21 mouse cellular contexts compared by ENCODE assay signal in the genomic region with DNA sequence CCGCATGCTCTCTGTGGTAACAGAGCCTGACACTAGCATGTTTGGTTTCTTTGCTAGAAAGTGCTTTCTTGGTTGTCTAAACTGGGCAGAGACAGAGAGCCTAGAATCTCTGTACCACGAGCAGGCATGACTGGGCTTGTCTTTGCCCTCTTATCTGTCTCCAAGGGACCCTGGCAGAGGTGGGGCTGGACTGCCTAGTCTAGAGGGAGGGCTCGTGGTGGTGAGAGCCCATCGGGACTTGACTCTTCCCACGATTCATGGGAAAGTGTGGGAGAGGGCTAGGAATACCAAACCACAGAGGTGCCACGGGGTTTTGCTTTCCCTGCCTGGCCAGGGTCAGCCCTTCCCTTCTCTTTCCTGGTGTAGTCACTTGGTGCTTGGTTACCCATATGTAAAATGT.
DNase-seq lines count a peak whose midpoint lies in the region; ATAC-seq and TF ChIP-seq lines count a peak whose summit lies in the region.
"Had no signal": no experiment of that assay in that cellular context is flagged by ENCODE, and none has a peak within 500 bp of the region (broad histone marks: within the 10 kb centered on the region; RNA-seq: fewer than 3 reads in every experiment).

No protein-coding gene starts in this region.

- no peak for TF ChIP-seq EP300 in CH12.LX (IDR thresholded peaks at IDR 0.05; ENCODE audit: low read length)

- H3K4me3 ChIP-seq in heart, embryonic 10.5 days, result no peak overlapping the region
- no peak overlapping the region for H3K4me3 ChIP-seq in kidney, postnatal 0 days (replicated peaks; ENCODE audit: low read depth, low read length)
- H3K4me3 ChIP-seq in CH12.LX (replicated peaks in 1 of 3; ENCODE audit: low read depth in 2 of 3, low read length in 2 of 3, poor library complexity in 1 of 3), result no peak overlapping the region
- H3K4me3 ChIP-seq: embryonic facial prominence, embryonic 12.5 days; forebrain, embryonic 12.5 days; heart, adult 2 months; heart, embryonic 13.5 days; hindbrain, embryonic 13.5 days had no signal

- peak overlapping the region; percentile 4; the same call in 1 of the 2 replicates for H3K27ac ChIP-seq in heart, embryonic 10.5 days
- no peak overlapping the region for H3K27ac ChIP-seq in kidney, postnatal 0 days
- peak overlapping the region; percentile 28; the same call in 1 of the 2 replicates for H3K27ac ChIP-seq in CH12.LX (ENCODE audit: insufficient read depth, low read depth)
- H3K27ac ChIP-seq: embryonic facial prominence, embryonic 12.5 days; forebrain, embryonic 12.5 days; heart, adult 2 months; heart, embryonic 13.5 days; hindbrain, embryonic 13.5 days; hindbrain, postnatal 0 days had no signal

- no peak for DNase-seq in heart, embryonic 10.5 days (ENCODE audit: low spot score)
- DNase-seq in heart, postnatal 25 days (ENCODE audit: low spot score), result no peak
- peak; percentile 20 for DNase-seq in kidney, postnatal 0 days (ENCODE audit: low spot score)
- DNase-seq in kidney, adult 18-20 months, result no peak
- no peak for DNase-seq in CH12.LX (ENCODE audit: extremely low read depth)
- DNase-seq: adrenal gland, adult 2 months; adrenal gland, postnatal 25 days; cerebellum, adult 11 months; cerebellum, adult 8-10 months; cerebellum, postnatal 14 days; embryo, embryonic 11 days; gastrocnemius, postnatal 10 days; heart, adult 2 months; heart, postnatal 4 days had no signal

- H3K4me2 ChIP-seq in kidney, postnatal 0 days (ENCODE audit: low read length), result no peak overlapping the region
- H3K4me2 ChIP-seq in CH12.LX (ENCODE audit: insufficient read depth, low read depth, poor library complexity, severe bottlenecking), result peak overlapping the region; percentile 7; the same call in 1 of the 2 replicates
- H3K4me2 ChIP-seq: embryonic facial prominence, embryonic 12.5 days; forebrain, embryonic 12.5 days; heart, embryonic 13.5 days; hindbrain, embryonic 13.5 days had no signal

- H3K27me3 ChIP-seq in heart, embryonic 10.5 days (ENCODE audit: insufficient read depth, poor library complexity, severe bottlenecking), result peaks cover 12% of the 10 kb centered on the region; the same call in 1 of the 2 replicates
- no peaks in the 10 kb centered on the region for H3K27me3 ChIP-seq in kidney, postnatal 0 days (ENCODE audit: insufficient read depth, low read length)
- H3K27me3 ChIP-seq in CH12.LX (replicated peaks), result peaks cover 19% of the 10 kb centered on the region
- H3K27me3 ChIP-seq: embryonic facial prominence, embryonic 12.5 days; forebrain, embryonic 12.5 days; hindbrain, embryonic 13.5 days had no signal

- no peak for TF ChIP-seq POLR2A in CH12.LX (IDR thresholded peaks at IDR 0.05; ENCODE audit: low read depth, low read length)

- intact Hi-C loops in heart, postnatal 25 days (cut with DNase I), result no loop called here

- TF ChIP-seq CTCF in kidney, postnatal 0 days (IDR thresholded peaks at IDR 0.05; ENCODE audit: low read depth), result no peak
- TF ChIP-seq CTCF in CH12.LX (conservative IDR thresholded peaks at IDR 0.05 in 1 of 2, IDR thresholded peaks at IDR 0.05 in 1 of 2; ENCODE audit: low read depth in 2 of 2, low read length in 2 of 2), result no peak

- H3K9me3 ChIP-seq in heart, embryonic 10.5 days, result no peaks in the 10 kb centered on the region
- H3K9me3 ChIP-seq in kidney, postnatal 0 days (replicated peaks; ENCODE audit: low read length), result no peaks in the 10 kb centered on the region
- H3K9me3 ChIP-seq in CH12.LX (replicated peaks; ENCODE audit: low read length), result no peaks in the 10 kb centered on the region
- H3K9me3 ChIP-seq: embryonic facial prominence, embryonic 12.5 days; forebrain, embryonic 12.5 days; heart, embryonic 13.5 days; hindbrain, embryonic 13.5 days had no signal

- H3K9ac ChIP-seq in kidney, postnatal 0 days (ENCODE audit: low read depth, low read length), result no peak overlapping the region
- H3K9ac ChIP-seq in CH12.LX (ENCODE audit: insufficient read depth, low read depth), result no peak overlapping the region
- H3K9ac ChIP-seq: embryonic facial prominence, embryonic 12.5 days; forebrain, embryonic 12.5 days; heart, embryonic 13.5 days; hindbrain, embryonic 13.5 days had no signal

- WGBS in heart, embryonic 10.5 days, result 50% methylated on average over 6 of the region's 6 CpGs
- WGBS in kidney, postnatal 0 days, result 36% methylated on average over 6 of the region's 6 CpGs

- H3K4me1 ChIP-seq in heart, embryonic 10.5 days, result peaks cover 7% of the 10 kb centered on the region; the same call in 1 of the 2 replicates
- H3K4me1 ChIP-seq in kidney, postnatal 0 days (replicated peaks; ENCODE audit: insufficient read depth, low read length), result no peaks in the 10 kb centered on the region
- peaks cover 0 to 8% of the 10 kb centered on the region in 2 experiments; a peak in 2 of 4 replicates for H3K4me1 ChIP-seq in CH12.LX (ENCODE audit: control insufficient read depth in 1 of 2, insufficient read depth in 2 of 2)
- H3K4me1 ChIP-seq: embryonic facial prominence, embryonic 12.5 days; forebrain, embryonic 12.5 days; heart, embryonic 13.5 days; hindbrain, embryonic 13.5 days had no signal

- dilution Hi-C loops in CH12.LX (cut with MboI; ENCODE audit: extremely low pct_ligation_motif_present, extremely low pct_unique_long_range_greater_than_20kb, low sequenced_read_pairs), result no loop called here

- no peaks in the 10 kb centered on the region for H3K36me3 ChIP-seq in heart, embryonic 10.5 days
- H3K36me3 ChIP-seq in kidney, postnatal 0 days (ENCODE audit: insufficient read depth, low read length), result no peaks in the 10 kb centered on the region
- H3K36me3 ChIP-seq in CH12.LX (replicated peaks in 1 of 2; ENCODE audit: control insufficient read depth in 1 of 2, insufficient read depth in 1 of 2, low read length in 1 of 2), result no peaks in the 10 kb centered on the region
- H3K36me3 ChIP-seq: embryonic facial prominence, embryonic 12.5 days; forebrain, embryonic 12.5 days; heart, embryonic 13.5 days; hindbrain, embryonic 13.5 days had no signal

- no peak for TF ChIP-seq RAD21 in CH12.LX (IDR thresholded peaks at IDR 0.05; ENCODE audit: low read depth, low read length)

- H3K79me2 ChIP-seq in CH12.LX (replicated peaks; ENCODE audit: control insufficient read depth, extremely low read depth, insufficient read depth, poor library complexity, severe bottlenecking), result no peaks in the 10 kb centered on the region

- no peak for ATAC-seq in kidney, postnatal 0 days (replicated peaks; ENCODE audit: low FRiP score, low read depth)
- 0 out of 2 replicates have a peak, but pooled peaks have one; percentile 26 for ATAC-seq in megakaryocyte-erythroid progenitor cell, adult 5-6 weeks (replicated peaks; ENCODE audit: low FRiP score, low TSS enrichment, poor library complexity, severe bottlenecking)
- ATAC-seq: forebrain, embryonic 16.5 days; hindbrain, postnatal 0 days had no signal

- in situ Hi-C loops in CH12.LX (cut with MboI; ENCODE audit: low pct_ligation_motif_present, low pct_unique_long_range_greater_than_20kb, low sequenced_read_pairs), result no loop called here

TF ChIP-seq in CH12.LX, 34 proteins besides CTCF, POLR2A, EP300 and RAD21:
- peak; percentile 58; the same call in 1 of the 2 replicates for TF ChIP-seq CHD1 (IDR thresholded peaks at IDR 0.05; ENCODE audit: low read depth, low read length)
- TF ChIP-seq RCOR1 (conservative IDR thresholded peaks at IDR 0.05; ENCODE audit: low read depth, low read length), result no peak
- TF ChIP-seq IRF4 (IDR thresholded peaks at IDR 0.05; ENCODE audit: low read depth, low read length), result no peak
- no peak for TF ChIP-seq E2F4 (IDR thresholded peaks at IDR 0.05; ENCODE audit: insufficient replicate concordance, low read depth, low read length)
- TF ChIP-seq MEF2A (IDR thresholded peaks at IDR 0.05; ENCODE audit: borderline replicate concordance, low read depth, low read length), result no peak
- TF ChIP-seq TCF12 (IDR thresholded peaks at IDR 0.05; ENCODE audit: low read depth, low read length), result no peak
- TF ChIP-seq TBP (conservative IDR thresholded peaks at IDR 0.05; ENCODE audit: low read depth, low read length), result no peak
- no peak for TF ChIP-seq MXI1 (IDR thresholded peaks at IDR 0.05; ENCODE audit: low read depth, low read length)
- no peak for TF ChIP-seq NELFE (IDR thresholded peaks at IDR 0.05; ENCODE audit: low read depth, low read length)
